ENCODE assay signal across 8 mouse cellular contexts in genomic region chr9:3258396-3259300, GRCm38 (mm10).
DNase-seq lines count a peak whose midpoint lies in the region; ATAC-seq and TF ChIP-seq lines count a peak whose summit lies in the region.

No protein-coding gene starts in this region.

- H3K4me3 ChIP-seq in cerebellum, adult 2 months (replicated peaks; ENCODE audit: insufficient read depth, low read depth, low read length), result no peak overlapping the region
- H3K4me3 ChIP-seq in embryonic facial prominence, embryonic 15.5 days (replicated peaks), result no peak overlapping the region
- H3K4me3 ChIP-seq in heart, embryonic 16.5 days (ENCODE audit: low read length), result no peak overlapping the region
- no peak overlapping the region for H3K4me3 ChIP-seq in lung, embryonic 16.5 days (ENCODE audit: low read length)

- no peaks in the 10 kb centered on the region for H3K4me1 ChIP-seq in cerebellum, adult 2 months (ENCODE audit: control insufficient read depth, insufficient read depth, low read length)
- H3K4me1 ChIP-seq in embryonic facial prominence, embryonic 15.5 days, result no peaks in the 10 kb centered on the region
- H3K4me1 ChIP-seq in heart, embryonic 16.5 days (ENCODE audit: control insufficient read depth, insufficient read depth, low read length), result no peaks in the 10 kb centered on the region
- H3K4me1 ChIP-seq in lung, embryonic 16.5 days (replicated peaks; ENCODE audit: control insufficient read depth, insufficient read depth, low read length), result no peaks in the 10 kb centered on the region

- H3K4me2 ChIP-seq in embryonic facial prominence, embryonic 15.5 days (replicated peaks), result no peak overlapping the region
- H3K4me2 ChIP-seq in heart, embryonic 16.5 days (ENCODE audit: low read depth, low read length), result no peak overlapping the region
- no peak overlapping the region for H3K4me2 ChIP-seq in lung, embryonic 16.5 days (ENCODE audit: low read depth, low read length)

- H3K27me3 ChIP-seq in cerebellum, adult 2 months (ENCODE audit: control insufficient read depth, insufficient read depth, low read length), result no peaks in the 10 kb centered on the region
- H3K27me3 ChIP-seq in embryonic facial prominence, embryonic 15.5 days, result no peaks in the 10 kb centered on the region
- H3K27me3 ChIP-seq in heart, embryonic 16.5 days (ENCODE audit: control insufficient read depth, insufficient read depth, low read length), result no peaks in the 10 kb centered on the region
- H3K27me3 ChIP-seq in lung, embryonic 16.5 days (ENCODE audit: control insufficient read depth, insufficient read depth, low read depth, low read length), result no peaks in the 10 kb centered on the region

- TF ChIP-seq POLR2A in cerebellum, adult 2 months (IDR thresholded peaks at IDR 0.05; ENCODE audit: borderline replicate concordance, insufficient read depth, low read length), result no peak

- H3K27ac ChIP-seq in cerebellum, adult 2 months (ENCODE audit: insufficient read depth, low read length), result no peak overlapping the region
- no peak overlapping the region for H3K27ac ChIP-seq in embryonic facial prominence, embryonic 15.5 days (replicated peaks)
- H3K27ac ChIP-seq in heart, embryonic 16.5 days (ENCODE audit: low read length), result no peak overlapping the region
- no peak overlapping the region for H3K27ac ChIP-seq in lung, embryonic 16.5 days (ENCODE audit: low read length)

- ATAC-seq in embryonic facial prominence, embryonic 15.5 days (ENCODE audit: insufficient number of reproducible peaks, low FRiP score, low TSS enrichment, low read depth), result peak; percentile 100
- ATAC-seq in heart, embryonic 16.5 days (replicated peaks; ENCODE audit: extremely low read depth, insufficient read depth, low FRiP score), result peak; percentile 100
- peak; percentile 100 for ATAC-seq in lung, embryonic 16.5 days (ENCODE audit: low read depth)

- H3K9me3 ChIP-seq in embryonic facial prominence, embryonic 15.5 days (replicated peaks), result no peaks in the 10 kb centered on the region
- peaks cover 5% of the 10 kb centered on the region for H3K9me3 ChIP-seq in heart, embryonic 16.5 days (replicated peaks; ENCODE audit: control insufficient read depth, low read length)
- peaks cover 10% of the 10 kb centered on the region; the same call in 1 of the 2 replicates for H3K9me3 ChIP-seq in lung, embryonic 16.5 days (ENCODE audit: control insufficient read depth, low read length)

- no peaks in the 10 kb centered on the region for H3K36me3 ChIP-seq in embryonic facial prominence, embryonic 15.5 days
- H3K36me3 ChIP-seq in heart, embryonic 16.5 days (ENCODE audit: control insufficient read depth, insufficient read depth), result no peaks in the 10 kb centered on the region
- H3K36me3 ChIP-seq in lung, embryonic 16.5 days (ENCODE audit: control insufficient read depth, insufficient read depth, low read length), result no peaks in the 10 kb centered on the region

- H3K9ac ChIP-seq in embryonic facial prominence, embryonic 15.5 days, result no peak overlapping the region
- no peak overlapping the region for H3K9ac ChIP-seq in heart, embryonic 16.5 days (ENCODE audit: low read length)
- no peak overlapping the region for H3K9ac ChIP-seq in lung, embryonic 16.5 days (ENCODE audit: low read length)

- WGBS in cerebellum, adult 2 months, result 55% methylated on average over 10 of the region's 10 CpGs
- 53% methylated on average over 10 of the region's 10 CpGs for WGBS in embryonic facial prominence, embryonic 15.5 days
- 51% methylated on average over 10 of the region's 10 CpGs for WGBS in heart, embryonic 16.5 days
- WGBS in lung, embryonic 16.5 days, result 56% methylated on average over 10 of the region's 10 CpGs

- TF ChIP-seq CTCF in cerebellum, adult 2 months (IDR thresholded peaks at IDR 0.05; ENCODE audit: borderline replicate concordance, insufficient read depth, low read depth, low read length), result no peak

- peak; percentile 23 to 69 for DNase-seq in cerebellum, adult 2 months
- DNase-seq in cerebellum, adult 9-10 months, result no peak
- peak; percentile 79 to 83 for DNase-seq in adrenal gland, adult 18-20 months (ENCODE audit: low spot score in 2 of 2)
- peak; percentile 68 for DNase-seq in kidney, postnatal 14 days
- peak; percentile 74 for DNase-seq in retina, adult 2 months (ENCODE audit: low read depth, low spot score)
